Mouse (Mus musculus): ENCODE data around the gene Egln2.

Gene Egln2

DNA sequence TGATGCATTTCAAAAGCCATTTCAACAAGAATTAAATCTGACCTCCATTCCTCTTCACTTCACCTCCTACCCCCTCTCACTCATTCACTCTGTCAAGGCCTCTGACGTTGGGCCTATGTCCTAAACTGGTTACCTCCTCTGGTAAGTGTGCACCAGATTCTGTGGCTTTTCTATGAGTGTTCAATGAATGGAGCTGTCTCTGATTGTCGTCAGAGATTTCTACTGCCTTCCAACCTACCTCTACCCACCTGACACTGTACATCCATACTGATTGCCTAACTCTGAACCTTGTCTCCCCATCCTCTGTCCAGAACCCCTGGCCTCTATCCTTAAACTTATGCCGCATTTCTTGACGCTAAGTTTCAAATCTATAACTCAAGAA is 11.3 kb upstream of the Egln2 start:
- DNase-seq (ENCODE audit: low spot score in 2 of 2) = no peak

DNA sequence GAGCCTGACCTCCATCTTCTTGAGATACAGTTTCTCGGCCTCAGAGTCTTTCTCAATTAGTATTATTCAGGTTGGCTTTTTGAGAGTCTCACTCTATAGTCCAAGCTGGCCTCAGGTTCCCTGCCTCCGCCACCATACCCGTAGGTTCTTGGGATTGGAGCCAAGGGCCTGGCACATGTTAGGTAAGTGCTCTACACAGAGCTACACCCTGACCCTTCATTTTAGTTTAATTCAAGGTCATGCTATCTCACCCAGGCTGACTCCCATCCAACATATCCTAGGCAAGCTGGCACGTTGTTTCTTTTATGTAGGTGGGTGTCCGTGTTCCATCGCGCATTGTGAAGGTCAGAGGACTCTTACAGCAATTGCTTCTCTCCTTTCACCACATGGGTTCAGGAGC is 8.3 kb upstream of the Egln2 start:
- DNase-seq (ENCODE audit: low spot score in 2 of 2) = no peak

DNA sequence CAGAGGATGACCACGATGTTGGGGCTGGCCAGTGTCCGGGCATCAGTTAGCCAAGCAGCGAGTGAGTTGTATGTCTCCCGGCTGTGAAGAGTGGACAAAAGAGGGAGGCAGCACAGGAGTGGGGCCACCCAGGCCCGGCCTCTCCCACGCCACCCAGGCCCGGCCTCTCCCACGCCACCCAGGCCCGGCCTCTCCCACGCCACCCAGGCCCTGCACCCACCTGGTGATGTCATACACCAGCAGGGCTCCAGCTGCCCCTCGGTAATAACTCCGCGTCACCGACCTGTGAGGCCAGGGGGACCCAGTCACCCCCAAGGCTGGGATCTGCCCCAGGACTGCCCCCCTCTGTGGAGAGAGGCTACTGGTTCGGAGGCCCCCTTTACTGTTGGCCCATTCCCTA is 7.9 kb upstream of the Egln2 start:
- DNase-seq (ENCODE audit: low spot score in 2 of 2) = no peak

DNA sequence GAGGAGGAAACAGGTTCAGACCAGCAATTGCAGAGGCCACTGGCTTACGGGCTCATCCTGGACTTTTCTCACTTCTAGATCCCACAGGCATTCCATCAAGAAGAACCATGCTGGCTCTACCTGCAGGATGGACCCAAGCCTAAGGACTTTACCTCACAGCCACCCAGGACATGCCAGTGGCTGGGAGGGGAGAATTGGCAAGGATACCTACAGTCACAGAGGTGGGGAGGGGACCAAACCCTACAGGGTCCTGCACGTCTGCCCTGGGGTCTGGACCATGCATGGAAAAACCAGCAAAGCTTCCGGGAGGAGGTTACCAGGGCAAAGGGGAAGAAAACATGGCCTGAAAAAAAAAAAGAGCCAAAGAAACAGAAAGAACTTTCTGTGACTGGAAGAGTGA is 4.4 kb upstream of the Egln2 start:
- no peak for DNase-seq (ENCODE audit: low spot score in 2 of 2)

DNA sequence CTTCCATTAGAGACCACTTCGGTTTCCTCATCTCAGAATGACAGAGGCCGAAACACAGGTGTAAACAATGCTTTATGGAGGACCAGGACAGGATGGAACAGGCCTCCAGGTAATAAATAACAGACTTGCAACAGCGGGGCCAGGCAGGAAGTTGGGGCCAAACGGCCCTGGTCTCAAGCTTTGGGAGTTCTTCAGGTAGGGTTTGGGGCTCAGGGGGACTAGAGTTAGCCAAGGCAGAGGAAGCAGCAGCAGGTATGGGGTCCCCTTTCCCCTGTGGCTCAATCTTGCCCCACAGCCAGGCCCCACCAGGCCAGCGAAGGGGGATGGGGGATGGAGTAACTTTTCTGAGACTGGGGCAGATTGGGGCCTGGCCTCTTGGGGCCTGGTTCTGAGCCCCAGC is 1.8 kb upstream of the Egln2 start:
- DNase-seq (ENCODE audit: low spot score in 2 of 2) = no peak

DNA sequence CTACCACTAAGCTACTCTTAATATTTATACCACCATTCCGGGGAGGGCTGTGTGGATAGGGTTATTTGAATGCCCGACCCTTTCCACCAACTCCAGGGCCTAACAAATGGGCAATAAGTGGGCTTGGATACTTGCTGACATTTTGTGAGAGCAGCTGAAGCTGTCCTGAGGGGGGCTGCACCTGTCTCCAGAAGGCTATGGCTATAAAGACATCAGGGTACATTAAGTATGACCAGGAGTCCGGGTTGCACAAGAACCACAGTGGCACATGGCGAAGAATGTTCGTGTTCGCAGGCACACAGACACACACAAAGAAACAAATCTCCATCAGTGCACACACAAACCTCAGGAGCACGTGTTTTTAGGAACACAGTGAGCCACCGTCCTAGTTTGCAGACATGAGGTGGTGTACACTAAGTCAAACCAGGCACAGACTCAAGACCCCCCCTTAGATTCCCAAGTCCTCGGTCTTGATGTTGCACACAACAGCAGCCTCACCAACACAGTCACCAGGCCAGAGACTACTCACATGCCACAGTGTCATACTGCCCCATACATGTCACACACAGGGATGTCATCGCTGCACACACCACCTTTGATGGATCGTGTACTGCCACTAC is 983 bp upstream of the Egln2 start:
- no peak for DNase-seq (ENCODE audit: low spot score in 2 of 2)

DNA sequence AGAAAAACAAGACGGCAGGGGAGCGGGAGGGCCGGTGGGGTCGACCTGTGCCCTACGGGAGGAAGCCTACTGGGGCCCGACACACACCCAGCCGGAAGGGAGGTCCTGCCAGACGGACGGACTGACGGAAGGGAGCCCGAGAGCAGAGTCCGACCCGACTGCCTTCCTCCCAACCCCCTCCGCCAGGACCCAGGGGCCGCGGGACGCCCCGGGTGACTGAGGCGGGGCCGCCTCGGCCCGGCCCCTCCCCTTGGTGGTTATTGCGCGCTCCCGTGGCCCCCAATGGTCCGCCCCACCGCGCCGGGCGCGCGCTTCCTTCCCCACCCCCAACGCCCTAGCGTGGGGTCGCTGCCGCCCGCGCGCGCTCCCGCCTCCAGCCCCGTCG is 381 bp downstream of the Egln2 start:
- peak; percentile 59 to 67 for DNase-seq (ENCODE audit: low spot score in 2 of 2)

DNA sequence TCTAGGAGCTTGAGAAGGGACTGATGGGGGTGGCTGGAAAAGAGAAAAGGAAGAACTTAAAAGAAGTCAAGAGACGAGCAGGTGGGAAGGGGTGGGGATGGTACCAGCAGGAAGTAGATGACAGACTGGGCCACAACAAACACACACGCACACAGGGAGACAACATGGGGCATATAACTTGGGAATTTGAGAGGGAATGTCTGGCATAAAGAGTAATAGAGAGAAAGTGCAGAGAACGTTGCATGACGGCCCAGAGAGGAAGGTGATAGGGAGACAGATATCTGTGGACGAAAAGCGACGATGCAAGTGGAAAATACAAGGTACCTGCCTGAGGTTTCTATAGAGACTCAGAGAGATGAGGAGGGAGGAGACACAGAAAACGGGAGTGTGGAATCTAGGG is 906 bp downstream of the Egln2 start:
- no peak for DNase-seq (ENCODE audit: low spot score in 2 of 2)

DNA sequence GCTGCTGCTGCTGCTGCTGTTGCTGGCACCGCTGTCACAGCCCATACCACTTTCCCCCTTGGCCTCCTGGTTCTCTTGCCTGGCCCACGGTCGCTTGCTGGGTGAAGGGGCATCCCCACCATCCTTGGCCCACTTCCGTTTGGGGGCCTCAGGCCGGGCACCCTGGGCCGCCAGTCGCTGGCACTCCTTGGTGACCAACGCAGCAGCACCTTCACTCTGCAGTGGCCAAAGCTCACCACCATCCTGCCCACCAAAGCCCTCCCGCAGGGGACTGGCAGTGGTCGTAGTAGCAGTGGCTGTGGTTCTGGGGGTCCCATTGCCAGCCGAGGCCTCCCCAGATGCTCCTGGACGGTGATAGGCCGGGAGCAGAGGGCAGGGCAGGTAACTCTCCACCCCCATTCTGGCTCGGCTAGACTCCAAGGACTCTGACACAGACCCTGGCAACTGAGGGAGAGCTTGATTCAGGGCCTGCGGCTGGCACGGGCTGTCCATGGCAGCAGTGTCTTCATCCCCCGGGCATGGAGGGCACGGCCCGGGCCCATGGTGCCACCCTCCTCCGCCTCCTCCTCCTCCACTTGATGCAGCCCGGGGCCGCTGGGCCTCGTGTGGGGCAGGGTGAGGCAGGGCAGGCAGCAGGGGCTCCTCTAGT is 1.5 kb downstream of the Egln2 start:
- DNase-seq (ENCODE audit: low spot score in 2 of 2) = no peak

DNA sequence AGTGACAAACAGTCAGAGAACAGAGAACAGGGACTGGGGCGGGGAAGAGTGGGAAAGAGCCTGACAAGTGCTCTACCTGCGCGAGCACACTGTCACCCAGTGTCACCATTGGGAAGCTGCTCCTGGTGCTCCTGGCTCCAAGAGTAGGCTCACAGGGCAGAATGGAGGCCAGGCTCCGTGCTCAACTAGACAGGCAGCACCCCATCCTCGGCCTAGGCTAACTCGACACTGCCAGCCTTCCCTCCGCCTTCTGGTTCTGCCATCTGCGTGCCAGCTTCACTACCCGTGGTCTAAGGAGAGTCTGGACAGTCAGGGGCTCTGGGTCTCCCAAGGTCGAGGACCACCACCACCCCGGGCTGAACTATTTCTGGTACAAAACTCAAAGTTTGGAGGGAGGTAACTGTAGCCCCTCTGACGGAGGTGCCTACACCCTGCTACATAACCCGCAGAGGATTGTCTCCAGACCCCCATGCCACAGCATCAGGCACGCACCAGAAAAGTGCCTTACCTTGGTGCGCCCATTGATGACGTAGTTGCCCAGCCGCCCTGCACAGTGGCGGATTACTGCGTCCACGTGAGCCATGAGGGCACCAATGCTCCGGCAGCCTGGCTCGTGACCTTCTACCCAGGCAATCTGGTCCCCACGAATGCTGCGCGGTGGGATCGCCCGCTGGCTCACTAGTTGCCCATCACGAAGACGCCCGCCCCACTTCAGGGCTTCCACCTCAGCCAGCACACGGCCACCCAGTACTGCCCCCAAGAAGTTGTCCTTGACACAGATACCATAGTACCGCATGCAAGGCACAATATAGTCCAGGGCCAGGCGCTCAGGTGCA is 2.3 kb downstream of the Egln2 start:
- DNase-seq (ENCODE audit: low spot score in 2 of 2) = no peak

DNA sequence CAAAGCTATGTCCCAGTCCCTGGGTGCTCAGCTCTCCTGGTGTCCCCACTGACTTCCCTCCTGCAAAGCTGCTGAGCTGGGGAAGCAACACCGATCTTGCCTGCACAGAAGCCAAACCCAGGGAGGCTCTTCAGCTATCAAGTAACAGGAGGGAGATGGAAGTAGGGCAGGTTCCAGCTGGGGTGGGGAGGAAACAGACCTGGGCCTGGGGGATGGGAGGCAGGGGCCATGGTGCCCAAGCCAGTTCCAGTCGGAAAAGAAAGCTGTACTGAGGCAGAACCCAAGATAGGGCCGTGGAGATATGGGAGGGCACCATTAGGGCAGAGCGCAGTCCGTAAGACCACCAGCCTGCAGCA is 3.2 kb downstream of the Egln2 start:
- no peak for DNase-seq (ENCODE audit: low spot score in 2 of 2)

DNA sequence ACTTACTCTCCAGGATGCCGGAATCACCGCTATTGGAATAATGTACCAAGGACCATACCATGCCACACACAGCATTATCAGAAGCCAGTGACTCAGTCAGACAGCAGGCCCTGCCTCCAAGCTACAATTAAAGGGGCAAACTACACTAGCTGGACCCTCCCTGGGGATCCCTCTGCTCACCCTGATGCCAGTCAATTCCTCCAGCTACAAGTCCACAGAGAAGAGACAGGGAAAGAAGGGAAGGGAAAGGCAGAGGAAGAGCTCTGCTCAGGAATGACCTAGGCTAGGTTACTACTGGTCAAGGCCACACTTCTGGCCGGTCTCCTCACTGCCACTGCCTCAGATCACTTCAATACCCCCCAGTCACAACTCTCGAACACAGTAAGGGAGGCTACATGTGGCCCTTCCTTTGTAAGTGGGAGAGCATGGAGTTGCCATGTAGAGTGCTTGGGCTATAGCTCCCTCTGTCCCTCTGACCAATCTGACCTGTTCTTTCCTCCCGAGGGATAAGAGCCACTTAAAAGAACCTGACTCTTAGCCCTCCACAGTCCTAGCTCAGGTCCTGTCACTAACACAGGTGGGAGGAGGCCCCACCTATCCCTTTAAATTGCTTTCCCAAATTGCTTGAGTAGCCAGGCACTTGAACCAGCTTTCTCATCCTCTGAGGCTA is 3.7 kb downstream of the Egln2 start:
- no peak for DNase-seq (ENCODE audit: low spot score in 2 of 2)

DNA sequence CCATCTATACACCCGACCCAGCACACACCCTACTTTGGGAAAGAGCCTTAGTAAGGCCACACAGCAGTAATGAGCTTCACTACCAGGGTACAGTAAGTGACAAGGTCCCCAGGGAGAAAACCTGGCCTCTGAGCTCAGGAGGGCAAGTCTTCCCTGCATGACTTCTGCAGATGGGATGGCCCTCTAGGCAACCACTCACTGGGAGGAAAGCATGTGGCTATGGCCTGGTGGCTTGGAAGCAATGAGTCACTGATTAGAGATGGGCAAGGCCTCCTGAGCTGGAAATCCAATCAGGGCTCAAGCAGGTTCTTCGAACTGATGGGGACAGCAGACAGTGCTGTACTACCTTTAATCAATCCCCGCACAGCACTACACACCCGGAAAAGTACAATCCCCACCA is 4.9 kb downstream of the Egln2 start:
- DNase-seq (ENCODE audit: low spot score in 2 of 2) = no peak

DNA sequence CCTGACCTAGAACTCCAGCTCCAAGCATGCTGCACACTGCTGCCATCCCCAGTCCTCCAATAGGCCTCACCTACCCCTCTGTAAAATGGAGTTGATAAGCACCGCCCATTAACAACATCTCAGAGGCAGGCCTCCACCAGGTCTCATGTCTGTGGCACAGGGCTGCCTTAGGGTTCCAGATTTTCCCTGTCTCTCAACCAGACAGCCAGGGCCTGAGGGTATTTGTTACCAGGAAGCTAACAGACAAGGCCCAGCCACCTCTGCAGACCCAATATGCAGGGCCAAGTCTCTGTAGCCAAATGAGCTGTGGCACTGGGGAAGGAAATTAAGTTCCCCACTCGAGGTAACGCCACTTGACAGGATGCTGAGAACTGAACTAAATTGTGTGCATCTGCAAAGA is 5.7 kb downstream of the Egln2 start:
- no peak for DNase-seq (ENCODE audit: low spot score in 2 of 2)

DNA sequence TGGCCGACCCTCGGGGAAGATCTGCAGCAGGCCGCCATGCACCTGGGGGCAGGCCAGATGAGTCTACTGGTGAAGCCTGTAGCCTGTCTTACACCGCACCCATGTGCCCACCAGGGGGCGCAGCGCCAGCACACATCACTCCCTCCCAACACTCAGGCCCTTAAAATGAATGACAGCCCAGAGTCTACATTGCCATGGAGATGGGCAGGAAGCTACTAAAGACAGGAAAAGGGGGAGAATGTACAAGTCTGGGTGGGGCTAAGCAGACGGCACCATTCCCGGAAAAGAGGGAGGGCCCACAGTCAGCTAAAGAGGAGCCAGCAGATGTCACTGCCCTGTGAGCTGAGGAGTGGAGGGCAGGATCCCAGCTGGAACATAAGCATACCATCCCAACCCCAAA is 6.7 kb downstream of the Egln2 start:
- peak; percentile 73 to 88 for DNase-seq (ENCODE audit: low spot score in 2 of 2)

DNA sequence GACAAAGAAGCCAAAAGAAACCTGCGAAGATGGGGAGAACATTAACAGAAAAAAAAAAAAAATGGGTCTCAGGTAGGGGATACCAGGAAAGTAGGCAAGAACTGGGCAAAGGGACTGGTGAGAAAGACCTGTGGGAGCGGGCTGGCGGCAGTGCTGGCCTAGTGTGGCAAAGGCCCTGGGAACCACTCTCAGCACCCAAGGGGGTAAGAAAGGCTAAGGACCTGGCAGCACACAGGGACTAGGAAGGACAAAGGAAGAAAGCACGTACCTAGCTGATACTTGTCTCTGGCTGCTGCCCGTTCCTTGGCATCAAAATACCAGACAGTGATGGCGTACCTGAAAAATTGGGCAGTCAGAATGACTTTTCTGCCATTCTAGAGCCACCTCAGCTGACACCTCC is 7.3 kb downstream of the Egln2 start:
- DNase-seq (ENCODE audit: low spot score in 2 of 2) = no peak

DNA sequence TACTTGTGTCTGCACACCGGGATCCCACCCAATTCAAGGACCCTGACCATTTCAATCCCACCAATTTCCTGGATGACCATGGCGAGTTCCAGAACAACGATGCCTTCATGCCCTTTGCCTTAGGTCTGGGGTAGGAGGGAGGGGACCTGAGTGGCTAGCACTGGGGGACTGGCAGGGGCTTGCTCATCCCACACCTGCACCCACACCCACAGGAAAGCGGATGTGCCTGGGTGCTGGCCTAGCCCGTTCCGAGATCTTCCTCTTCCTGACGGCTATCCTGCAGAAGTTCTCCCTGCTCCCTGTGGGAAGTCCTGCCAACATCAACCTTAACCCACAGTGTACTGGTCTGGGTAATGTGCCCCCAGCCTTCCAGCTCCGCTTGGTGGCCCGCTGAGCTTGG is 8.4 kb downstream of the Egln2 start:
- no peak for DNase-seq (ENCODE audit: low spot score in 2 of 2)

DNA sequence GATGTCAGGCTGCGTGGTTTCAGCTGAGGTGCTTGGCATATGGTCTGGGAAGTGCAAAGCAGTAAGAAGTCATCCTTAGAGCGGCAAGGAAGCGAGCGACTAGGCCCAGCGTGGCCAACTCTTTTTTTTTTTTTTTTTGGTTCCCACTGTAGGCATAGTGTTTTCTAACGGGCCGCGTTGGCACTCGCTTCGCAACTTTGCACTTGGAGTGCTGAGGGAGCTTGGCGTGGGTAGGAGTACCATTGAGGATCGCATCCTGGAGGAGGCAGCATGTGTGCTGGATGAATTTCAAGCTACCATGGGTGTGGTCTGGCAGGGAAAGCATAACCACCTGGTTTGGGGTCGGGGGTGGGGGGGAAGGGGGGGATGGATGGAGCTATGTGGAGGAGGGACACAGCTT is 10.6 kb downstream of the Egln2 start:
- peak in 1 of 2 experiments; percentile 74 for DNase-seq (ENCODE audit: low spot score in 2 of 2)

DNA sequence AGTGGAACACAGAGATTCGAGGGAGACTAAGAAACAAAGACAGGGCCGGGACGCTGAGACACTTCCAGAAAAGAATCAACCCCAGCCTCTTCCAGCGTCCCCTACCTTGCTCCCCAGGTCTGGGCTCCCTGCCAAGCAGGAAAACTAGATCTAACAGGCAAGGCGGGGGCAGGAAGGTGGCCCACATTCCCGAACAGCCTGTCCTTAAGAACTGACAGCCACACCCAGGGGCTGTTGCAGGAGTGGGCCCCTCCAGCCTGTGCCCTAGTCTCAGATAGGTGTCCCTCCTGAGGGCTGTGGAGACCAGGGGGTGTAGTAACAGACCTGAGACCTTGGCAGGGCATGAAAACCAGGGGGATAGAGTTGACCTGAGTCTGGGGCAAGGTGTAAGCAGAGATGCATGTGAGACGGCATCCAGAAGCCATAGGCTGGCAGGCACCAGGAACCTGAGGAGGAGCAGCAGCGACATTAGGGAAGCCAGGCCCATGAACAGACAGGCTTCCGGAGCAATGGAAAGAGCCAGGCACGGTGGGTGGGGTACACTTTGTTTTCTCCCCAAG is 13.3 kb downstream of the Egln2 start, which contains the start of gene Cyp2t4:
Cyp2t4 (plus strand) TSS at position 510 of the 560 bp plus-strand sequence.
- DNase-seq (ENCODE audit: low spot score in 2 of 2) = no peak

DNA sequence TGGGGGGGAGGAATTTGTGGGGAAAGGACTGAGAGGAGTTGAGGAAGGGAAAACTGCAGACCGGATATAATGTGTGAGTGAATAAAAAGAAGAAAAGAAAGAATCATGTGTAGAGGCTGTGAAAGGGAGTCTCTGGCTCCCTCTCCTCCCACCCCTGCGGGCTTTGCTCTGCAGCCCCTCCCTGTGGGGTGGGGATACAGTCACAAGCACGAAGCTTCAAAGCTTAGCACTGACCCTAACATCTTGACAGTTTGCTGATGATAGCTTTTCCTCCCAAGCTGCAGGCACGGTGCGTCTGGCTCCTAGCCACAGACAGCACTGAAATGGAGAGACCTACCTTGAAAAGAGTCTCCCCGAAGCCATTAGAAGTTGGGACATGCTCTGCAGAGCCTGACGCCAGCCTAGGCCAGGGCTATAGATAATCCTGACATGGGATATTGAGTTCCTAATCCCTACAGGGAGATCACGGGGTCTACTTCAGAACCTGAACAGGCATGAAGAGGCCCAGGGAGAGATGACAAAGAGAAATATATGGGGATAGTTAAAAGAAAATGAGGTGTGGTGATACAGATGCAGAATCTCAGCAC is 30.1 kb downstream of the Egln2 start:
- no peak for DNase-seq (ENCODE audit: low spot score in 2 of 2)

DNA sequence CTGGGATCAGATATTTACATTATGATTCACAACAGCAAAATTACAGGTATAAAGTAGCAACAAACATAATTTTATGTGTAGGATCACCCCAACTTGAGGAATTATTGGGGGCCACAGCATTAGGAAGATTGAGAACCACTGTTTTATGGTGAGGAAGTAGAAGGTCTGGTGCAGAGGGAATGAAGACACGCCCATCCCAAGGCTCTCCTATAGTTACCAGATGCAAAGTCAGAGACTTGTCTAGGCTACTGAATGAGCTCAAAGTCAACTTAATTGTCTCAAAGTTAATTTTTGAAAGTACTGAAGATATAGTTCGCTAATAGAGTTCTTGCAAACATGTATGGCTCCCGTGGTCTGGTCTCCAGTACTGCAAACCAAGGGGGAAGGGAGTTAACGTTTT is 32.8 kb downstream of the Egln2 start:
- DNase-seq (ENCODE audit: low spot score in 2 of 2) = no peak

DNA sequence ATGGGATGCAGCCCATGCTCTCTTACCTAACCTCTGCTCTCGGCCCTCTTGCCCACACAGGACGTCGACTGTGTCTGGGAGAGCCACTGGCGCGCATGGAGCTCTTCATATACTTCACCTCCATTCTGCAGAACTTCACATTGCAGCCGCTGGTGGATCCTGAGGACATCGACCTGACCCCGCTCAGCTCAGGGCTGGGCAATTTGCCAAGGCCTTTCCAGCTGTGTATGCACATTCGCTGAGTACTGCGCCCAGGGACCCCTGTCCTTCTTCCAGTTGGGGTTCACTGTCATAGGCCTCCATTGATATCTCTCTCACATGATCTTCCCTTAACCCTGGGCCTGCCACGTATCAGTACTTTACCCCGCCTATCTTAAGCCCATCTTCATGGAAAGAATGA is 33.4 kb downstream of the Egln2 start:
- DNase-seq (ENCODE audit: low spot score in 2 of 2) = no peak

Measured in frontal cortex, postnatal 36 days (tissue).